Mouse (Mus musculus): ENCODE results near the gene Aco1.

- no peak for TF ChIP-seq CTCF (IDR thresholded peaks at IDR 0.05; ENCODE audit: control insufficient read depth, insufficient read depth, insufficient replicate concordance, low read depth, low read length)
- TF ChIP-seq POLR2A (IDR thresholded peaks at IDR 0.05; ENCODE audit: control insufficient read depth, low read depth, low read length): no peak
Observed at GRCm38 (mm10) chr4:40234256-40234655, 91.4 kb downstream of the Aco1 start.

Data from testis, adult 2 months (tissue).